Mouse (Mus musculus) cerebellum, postnatal 14 days (tissue): ENCODE results near the gene Gm45261.
A peak's percentile ranks its signal among the peaks of the same experiment; 100 is the strongest.

ENCODE experiments used
- DNase-seq, 2 experiments: peaks; one replicate each; pipeline ENCODE4 v3.0.0; 2021; ENCODE audit warnings: mixed read lengths in 2 of 2

Gm45261 gene

GRCm38 (mm10) chr1:80409467-80410105, 51.7 kb downstream of the Gm45261 start:
- DNase-seq, result no peak

DNA sequence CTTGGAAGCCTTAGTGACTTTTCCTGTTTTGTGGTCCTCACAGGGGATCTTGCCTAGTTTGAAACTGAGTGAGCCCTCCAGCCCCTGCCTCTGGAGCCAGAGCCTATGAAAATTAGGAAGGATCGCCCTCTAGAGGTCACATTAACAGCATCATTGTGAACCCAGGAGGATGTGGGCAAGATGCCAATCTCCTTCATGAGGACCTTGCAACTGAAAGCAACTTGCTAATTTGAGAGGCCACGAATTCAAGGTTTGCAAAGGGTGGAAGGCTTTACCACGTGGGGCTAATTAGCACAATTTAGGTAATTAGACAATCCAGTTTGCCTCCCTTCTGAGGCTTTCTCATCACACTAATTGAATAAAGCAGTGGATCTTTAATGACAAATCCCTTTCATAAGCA, 52.7 kb downstream of the Gm45261 start:
- peak; percentile 87 to 88 for DNase-seq

DNA sequence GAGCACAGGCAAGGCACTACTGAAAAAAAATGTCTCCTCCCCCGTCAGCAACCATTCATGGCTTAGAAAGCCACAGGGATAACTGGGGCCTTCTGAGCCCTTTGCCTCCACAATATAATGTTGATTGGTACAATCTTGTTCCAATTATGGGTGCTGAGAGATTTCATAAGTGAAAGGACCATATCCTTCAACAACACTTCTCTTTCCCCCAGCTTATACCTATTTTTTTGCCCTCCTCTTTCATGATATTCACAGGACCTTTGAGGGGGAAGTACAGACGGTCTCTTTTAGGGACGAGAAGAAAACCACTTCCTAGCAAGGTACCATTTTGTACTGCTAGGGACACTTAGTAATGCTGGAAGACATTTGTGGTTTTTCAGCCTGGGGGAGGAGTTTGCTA, 57.1 kb downstream of the Gm45261 start:
- DNase-seq, result no peak

GRCm38 (mm10) chr1:80403366-80403893, 57.8 kb downstream of the Gm45261 start:
- DNase-seq, result no peak

DNA sequence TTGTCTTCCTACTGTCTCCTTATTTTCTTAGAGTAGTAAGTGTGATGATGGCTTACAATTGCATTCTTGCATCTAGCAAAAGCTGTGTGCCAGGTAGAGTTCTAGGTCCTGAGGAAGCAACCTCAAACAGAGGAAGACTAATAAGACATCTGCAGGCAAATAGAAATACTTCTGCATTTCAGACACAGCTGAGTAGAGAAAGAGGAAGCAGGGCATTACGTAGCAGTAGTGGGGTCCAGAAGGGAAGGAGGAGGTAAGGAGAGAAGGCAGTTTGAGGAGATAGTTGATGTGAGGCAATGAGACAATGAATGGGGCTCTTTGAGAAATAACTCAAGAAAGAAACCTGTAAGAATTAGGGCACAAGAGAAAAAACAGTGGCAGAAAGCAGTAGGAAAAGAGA, 59.3 kb downstream of the Gm45261 start:
- no peak for DNase-seq
